Mouse (Mus musculus) embryo, embryonic 9.5 days (tissue): ENCODE measurements at regions not wholly inside any gene's neighbourhood (a gene's known extent, or its start where the extent isn't known, plus 50 kb on each side); places are given as distances from the start of the nearest gene placed in this dataset.

Experiments used
- DNase-seq: peaks from one replicate; pipeline ENCODE4 v3.0.0-alpha.2; 2017; ENCODE audit errors: extremely low spot score

- DNase-seq = no peak
Observed at GRCm38 (mm10) chr15:62134835-62135234, 1212.0 kb upstream of the A1bg start.

- DNase-seq = no peak
Observed at GRCm38 (mm10) chr15:62134308-62134707, 1211.5 kb upstream of the A1bg start.

GRCm38 (mm10) chr15:62132895-62133294, 1210.1 kb upstream of the A1bg start:
- no peak for DNase-seq

GRCm38 (mm10) chr15:62131686-62132085, 1208.9 kb upstream of the A1bg start:
- no peak for DNase-seq

GRCm38 (mm10) chr15:62130530-62130929, 1207.7 kb upstream of the A1bg start:
- DNase-seq = no peak

GRCm38 (mm10) chr15:62128546-62129212, 1205.9 kb upstream of the A1bg start:
- no peak for DNase-seq

GRCm38 (mm10) chr15:62127602-62128158, 1204.9 kb upstream of the A1bg start:
- peak; percentile 36 for DNase-seq

GRCm38 (mm10) chr15:62125718-62126117, 1202.9 kb upstream of the A1bg start:
- DNase-seq = no peak

GRCm38 (mm10) chr15:62123756-62124155, 1200.9 kb upstream of the A1bg start:
- no peak for DNase-seq

- DNase-seq = no peak
Observed at GRCm38 (mm10) chr15:62122265-62123023, 1199.6 kb upstream of the A1bg start.

- DNase-seq = no peak
Observed at GRCm38 (mm10) chr15:62121696-62122095, 1198.9 kb upstream of the A1bg start.

- no peak for DNase-seq
Observed at GRCm38 (mm10) chr15:62120735-62121134, 1197.9 kb upstream of the A1bg start.

GRCm38 (mm10) chr15:62118997-62119396, 1196.2 kb upstream of the A1bg start:
- no peak for DNase-seq

GRCm38 (mm10) chr15:62116184-62116583, 1193.4 kb upstream of the A1bg start:
- DNase-seq = no peak

- no peak for DNase-seq
Observed at GRCm38 (mm10) chr15:62114815-62115214, 1192.0 kb upstream of the A1bg start.

GRCm38 (mm10) chr15:62112151-62112550, 1189.3 kb upstream of the A1bg start:
- DNase-seq = no peak

GRCm38 (mm10) chr15:62107976-62108375, 1185.2 kb upstream of the A1bg start:
- no peak for DNase-seq

GRCm38 (mm10) chr15:62106518-62106975, 1183.7 kb upstream of the A1bg start:
- DNase-seq = peak; percentile 31

GRCm38 (mm10) chr15:62105483-62105882, 1182.7 kb upstream of the A1bg start:
- no peak for DNase-seq

GRCm38 (mm10) chr15:62104653-62105052, 1181.8 kb upstream of the A1bg start:
- DNase-seq = no peak

GRCm38 (mm10) chr15:62099683-62100082, 1176.9 kb upstream of the A1bg start:
- no peak for DNase-seq

GRCm38 (mm10) chr15:62098791-62099660, 1176.2 kb upstream of the A1bg start:
- DNase-seq = no peak
